Mouse (Mus musculus): ENCODE data around the gene Ston1.

The Ston1 gene

DNA sequence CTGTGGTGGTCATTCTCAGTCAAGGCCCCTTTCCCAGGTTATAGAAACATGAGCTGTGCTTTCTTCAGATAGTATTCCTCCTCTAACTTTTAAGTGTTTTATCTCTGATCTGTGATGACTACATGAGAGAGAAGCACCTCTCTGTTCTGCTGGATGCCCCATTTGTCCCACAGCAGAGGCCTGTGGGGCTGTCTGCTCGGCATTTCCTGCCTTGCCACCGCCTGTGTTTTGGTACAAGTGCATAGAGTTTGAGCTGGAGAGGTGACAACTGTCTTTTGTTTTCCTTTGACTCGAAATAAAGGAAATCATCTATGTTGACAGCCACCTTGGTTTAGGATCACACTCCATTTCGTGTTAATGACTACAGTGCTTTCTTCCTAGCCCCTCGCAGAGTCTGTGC lies 22.7 kb upstream of the Ston1 start:
- no peak for DNase-seq (ENCODE audit: low read depth, low spot score)
- H3K27me3 ChIP-seq (ENCODE audit: control insufficient read depth, insufficient read depth, low read length, poor library complexity, severe bottlenecking) = no peaks in the 10 kb centered on the region

DNA sequence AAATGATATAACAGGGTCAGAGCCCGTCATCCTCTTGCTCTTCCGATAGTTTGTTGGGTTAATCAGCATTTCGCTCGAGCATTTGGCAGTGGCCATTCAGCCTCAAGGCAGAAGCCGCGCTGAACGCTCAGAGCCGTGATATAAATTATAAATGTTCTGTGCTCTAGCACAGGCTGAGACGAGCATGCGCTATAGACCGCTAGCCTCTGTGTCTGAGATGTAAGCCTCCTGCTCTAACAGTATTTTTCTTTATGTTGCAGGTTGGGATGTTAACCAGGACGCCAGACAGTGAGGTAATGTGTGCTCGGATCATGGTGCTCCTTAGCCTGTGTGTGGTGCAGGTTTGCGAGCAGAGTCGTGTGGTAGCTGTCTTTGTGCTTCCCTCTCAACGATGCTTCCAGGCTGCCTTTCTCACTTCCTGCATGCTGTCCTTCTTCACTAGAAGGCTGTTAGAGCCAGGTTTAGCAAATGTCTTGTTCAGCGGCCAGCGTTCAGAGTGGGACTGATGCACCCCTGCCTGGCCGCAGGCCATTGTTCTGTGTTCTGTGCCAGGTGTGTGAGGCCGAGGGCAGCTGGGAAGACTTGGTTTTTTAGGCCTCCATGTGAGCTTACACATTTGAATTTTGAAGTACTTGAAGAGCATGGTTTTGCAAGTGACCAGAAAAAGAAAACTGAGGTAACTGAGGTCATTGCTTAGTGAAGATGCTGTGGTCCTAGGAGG lies 18.8 kb upstream of the Ston1 start:
- no peaks in the 10 kb centered on the region for H3K27me3 ChIP-seq (ENCODE audit: control insufficient read depth, insufficient read depth, low read length, poor library complexity, severe bottlenecking)
- DNase-seq (ENCODE audit: low read depth, low spot score) = no peak
- peaks cover 7% of the 10 kb centered on the region for H3K36me3 ChIP-seq (ENCODE audit: control insufficient read depth, insufficient read depth, low read length, poor library complexity, severe bottlenecking)

More for the DNA sequence above, 22.7 kb upstream of the Ston1 start:
- H3K36me3 ChIP-seq (ENCODE audit: control insufficient read depth, insufficient read depth, low read length, poor library complexity, severe bottlenecking) = peaks cover 11% of the 10 kb centered on the region

DNA sequence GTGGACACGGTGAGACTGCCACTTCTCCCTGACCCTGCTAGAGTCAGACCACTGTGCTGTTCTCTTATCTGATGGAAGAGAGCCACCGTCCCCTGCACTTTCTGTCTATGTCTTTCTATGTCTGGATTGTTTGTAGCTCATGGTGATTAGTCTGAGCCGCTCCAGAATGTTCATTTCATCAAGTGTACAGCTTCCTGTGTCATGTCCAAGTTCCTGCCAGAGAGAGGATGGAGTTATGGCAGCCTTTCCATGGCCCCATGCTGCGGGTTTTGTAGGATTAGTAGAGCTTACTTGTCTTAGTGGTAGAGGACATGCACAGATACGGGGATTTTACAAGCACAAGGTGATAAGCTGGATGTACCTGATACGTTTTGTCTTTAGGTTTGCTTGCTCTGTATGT lies 16.9 kb upstream of the Ston1 start:
- H3K36me3 ChIP-seq (ENCODE audit: control insufficient read depth, insufficient read depth, low read length, poor library complexity, severe bottlenecking) = peaks cover 10% of the 10 kb centered on the region
- no peaks in the 10 kb centered on the region for H3K27me3 ChIP-seq (ENCODE audit: control insufficient read depth, insufficient read depth, low read length, poor library complexity, severe bottlenecking)
- no peak for DNase-seq (ENCODE audit: low read depth, low spot score)

GRCm38 (mm10) chr17:88581511-88582021 lies 15.9 kb upstream of the Ston1 start:
- peak; percentile 75 for DNase-seq (ENCODE audit: low read depth, low spot score)

GRCm38 (mm10) chr17:88582999-88583398 lies 14.5 kb upstream of the Ston1 start:
- H3K36me3 ChIP-seq (ENCODE audit: control insufficient read depth, insufficient read depth, low read length, poor library complexity, severe bottlenecking) = peaks cover 6% of the 10 kb centered on the region
- DNase-seq (ENCODE audit: low read depth, low spot score) = no peak
- H3K27me3 ChIP-seq (ENCODE audit: control insufficient read depth, insufficient read depth, low read length, poor library complexity, severe bottlenecking) = no peaks in the 10 kb centered on the region

More at GRCm38 (mm10) chr17:88581511-88582021, 15.9 kb upstream of the Ston1 start:
- H3K36me3 ChIP-seq (ENCODE audit: control insufficient read depth, insufficient read depth, low read length, poor library complexity, severe bottlenecking) = peaks cover 9% of the 10 kb centered on the region
- no peaks in the 10 kb centered on the region for H3K27me3 ChIP-seq (ENCODE audit: control insufficient read depth, insufficient read depth, low read length, poor library complexity, severe bottlenecking)

DNA sequence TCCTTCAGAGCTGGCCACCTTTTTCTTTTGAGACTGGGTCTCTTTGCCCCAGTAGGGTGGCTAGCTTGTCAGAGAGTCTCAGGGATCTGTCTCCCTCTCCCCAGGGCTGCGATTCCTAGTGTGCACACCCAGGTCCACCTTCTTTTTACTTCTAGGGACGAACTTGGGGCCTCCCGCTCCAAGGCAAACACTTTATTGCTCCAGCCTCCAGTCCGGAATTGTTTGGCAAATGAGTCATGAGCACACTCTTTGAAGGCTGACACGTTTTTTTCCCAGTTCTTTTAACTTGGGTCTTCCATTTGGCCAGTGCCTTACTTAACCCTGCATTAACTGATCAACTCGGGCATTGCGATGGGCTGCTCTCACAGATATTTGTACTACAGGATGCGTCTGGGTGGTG lies 14.1 kb upstream of the Ston1 start:
- Histone ChIP-seq H3K27me3 (ENCODE audit: control insufficient read depth, insufficient read depth, low read length, poor library complexity, severe bottlenecking) (no peaks in the 10 kb centered on the region), H3K36me3 (ENCODE audit: control insufficient read depth, insufficient read depth, low read length, poor library complexity, severe bottlenecking) (peaks cover 6% of the 10 kb centered on the region)
- no peak for DNase-seq (ENCODE audit: low read depth, low spot score)

DNA sequence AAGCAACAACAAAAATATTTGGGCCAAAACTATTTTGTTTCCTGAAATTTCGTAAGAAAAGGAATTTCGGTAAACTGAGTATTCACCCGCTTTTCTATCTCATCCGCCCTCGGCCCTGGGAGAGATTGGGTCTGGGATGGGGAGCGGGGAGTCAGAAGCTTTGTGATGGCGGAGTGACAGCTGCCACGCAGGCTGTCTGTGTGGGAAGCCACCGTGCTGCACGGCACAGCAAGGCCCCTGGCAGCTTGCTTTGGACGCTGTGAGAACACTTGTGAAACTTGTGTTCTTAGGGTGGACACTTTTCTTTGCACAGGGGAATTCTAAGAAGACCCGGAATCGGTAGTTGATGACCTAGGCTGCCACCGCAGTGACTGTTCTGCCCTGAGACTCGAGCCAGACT lies 10.1 kb upstream of the Ston1 start:
- DNase-seq (ENCODE audit: low read depth, low spot score) = no peak
- Histone ChIP-seq H3K36me3 (ENCODE audit: control insufficient read depth, insufficient read depth, low read length, poor library complexity, severe bottlenecking) (peaks cover 8% of the 10 kb centered on the region), H3K27me3 (ENCODE audit: control insufficient read depth, insufficient read depth, low read length, poor library complexity, severe bottlenecking) (no peaks in the 10 kb centered on the region)

DNA sequence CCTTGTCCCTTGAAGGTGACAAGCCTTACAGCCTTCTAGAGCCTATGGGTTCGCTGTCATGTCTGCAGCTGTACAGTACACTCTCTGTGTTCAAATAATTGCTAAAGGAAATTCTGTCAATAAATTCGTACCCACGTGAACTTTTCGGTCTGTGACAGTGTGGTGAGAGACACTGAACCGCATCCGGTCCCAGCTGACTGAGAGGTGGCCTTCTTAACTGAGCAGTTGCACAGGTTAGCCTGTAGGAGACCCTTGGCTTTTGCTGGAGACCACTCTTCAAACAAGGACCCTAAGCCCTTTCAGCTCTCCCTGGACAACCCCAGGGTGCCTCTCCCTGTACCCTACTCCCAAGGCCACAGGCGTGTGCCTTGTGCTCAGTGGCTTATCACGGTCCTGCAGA lies 9.3 kb upstream of the Ston1 start:
- Histone ChIP-seq H3K36me3 (ENCODE audit: control insufficient read depth, insufficient read depth, low read length, poor library complexity, severe bottlenecking) (peaks cover 8% of the 10 kb centered on the region), H3K27me3 (ENCODE audit: control insufficient read depth, insufficient read depth, low read length, poor library complexity, severe bottlenecking) (no peaks in the 10 kb centered on the region)
- DNase-seq (ENCODE audit: low read depth, low spot score) = no peak

DNA sequence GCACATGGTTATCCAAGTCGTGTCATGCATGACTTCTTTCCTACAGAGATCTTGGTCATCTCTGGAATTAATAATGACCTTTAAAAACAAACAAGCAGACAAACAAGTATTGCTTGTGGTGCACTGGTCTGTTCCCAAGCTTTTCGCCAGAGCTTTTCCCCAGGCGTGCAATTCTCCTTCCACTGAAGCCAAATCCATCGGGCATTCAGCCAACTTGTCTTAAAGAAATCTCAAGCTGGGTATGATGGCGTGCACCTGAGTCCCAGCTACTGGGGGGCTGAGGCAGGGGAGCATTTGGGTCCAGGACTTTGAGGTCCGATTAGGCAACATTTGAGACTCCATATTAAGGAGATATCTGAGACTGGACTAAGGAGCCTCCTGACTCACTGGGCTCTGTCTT lies 7.2 kb upstream of the Ston1 start:
- Histone ChIP-seq H3K36me3 (ENCODE audit: control insufficient read depth, insufficient read depth, low read length, poor library complexity, severe bottlenecking) (peaks cover 1% of the 10 kb centered on the region; the same call in 1 of the 2 replicates), H3K27me3 (ENCODE audit: control insufficient read depth, insufficient read depth, low read length, poor library complexity, severe bottlenecking) (no peaks in the 10 kb centered on the region)
- no peak for DNase-seq (ENCODE audit: low read depth, low spot score)

GRCm38 (mm10) chr17:88595071-88595470 lies 2.4 kb upstream of the Ston1 start:
- H3K27me3 ChIP-seq (ENCODE audit: control insufficient read depth, insufficient read depth, low read length, poor library complexity, severe bottlenecking) = no peaks in the 10 kb centered on the region
- no peak for DNase-seq (ENCODE audit: low read depth, low spot score)

DNA sequence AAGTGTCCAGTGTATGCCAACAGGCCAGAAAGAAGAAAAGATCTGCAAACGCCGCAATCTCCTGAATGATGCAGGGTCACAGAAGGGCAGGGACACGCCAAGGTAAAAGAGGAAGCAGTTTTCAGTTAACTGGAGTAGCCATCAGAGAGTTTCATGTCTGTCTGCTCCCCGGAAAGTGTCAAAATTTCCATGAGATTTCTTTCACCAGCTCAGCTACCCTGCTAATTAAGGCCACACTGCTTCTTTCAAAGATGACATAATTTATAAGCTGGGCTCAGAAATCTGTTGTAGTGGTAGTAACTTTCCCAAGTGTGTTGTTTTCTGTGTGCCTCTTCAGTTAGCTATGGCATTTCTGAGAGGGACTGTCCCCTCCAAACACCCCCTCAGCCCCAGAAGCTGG lies 1.4 kb upstream of the Ston1 start:
- H3K36me3 ChIP-seq (ENCODE audit: control insufficient read depth, insufficient read depth, low read length, poor library complexity, severe bottlenecking) = no peaks in the 10 kb centered on the region
- no peak for DNase-seq (ENCODE audit: low read depth, low spot score)
- no peaks in the 10 kb centered on the region for H3K27me3 ChIP-seq (ENCODE audit: control insufficient read depth, insufficient read depth, low read length, poor library complexity, severe bottlenecking)

More at GRCm38 (mm10) chr17:88595071-88595470, 2.4 kb upstream of the Ston1 start:
- no peaks in the 10 kb centered on the region for H3K36me3 ChIP-seq (ENCODE audit: control insufficient read depth, insufficient read depth, low read length, poor library complexity, severe bottlenecking)

DNA sequence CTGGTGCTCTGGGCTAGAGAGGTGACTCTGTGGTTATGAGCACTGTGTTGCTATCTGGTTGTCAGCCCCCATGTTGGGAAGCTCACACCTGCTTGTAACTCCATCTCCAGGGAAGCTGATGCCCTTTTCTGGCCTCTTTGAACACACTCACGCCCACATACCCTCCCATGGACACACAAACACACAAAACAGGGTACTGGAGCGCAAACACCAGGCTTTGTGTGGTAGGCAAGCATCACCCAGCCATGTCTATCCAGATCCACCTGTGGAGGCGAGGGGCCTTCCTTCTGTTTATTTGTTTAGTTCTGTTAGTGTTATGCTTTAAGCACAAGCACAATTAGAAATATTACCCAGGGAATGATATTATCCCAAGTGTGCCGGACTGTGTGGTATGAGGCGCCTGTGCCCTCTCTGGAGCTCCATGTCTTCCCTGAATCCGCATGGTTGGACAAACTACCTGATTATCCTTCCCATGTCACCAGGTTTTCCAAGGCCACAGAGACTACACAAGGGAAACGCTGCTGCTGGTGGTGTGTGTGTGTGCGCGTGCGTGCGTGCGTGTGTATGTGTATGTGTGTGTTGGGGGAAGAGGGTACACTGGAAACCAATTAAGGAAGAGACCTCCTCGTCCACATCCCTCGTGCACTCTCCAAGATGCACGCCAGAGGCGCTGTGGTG lies 801 bp upstream of the Ston1 start:
- Histone ChIP-seq H3K27me3 (ENCODE audit: control insufficient read depth, insufficient read depth, low read length, poor library complexity, severe bottlenecking) (no peaks in the 10 kb centered on the region), H3K36me3 (ENCODE audit: control insufficient read depth, insufficient read depth, low read length, poor library complexity, severe bottlenecking) (no peaks in the 10 kb centered on the region)
- peak; percentile 75 for DNase-seq (ENCODE audit: low read depth, low spot score)

DNA sequence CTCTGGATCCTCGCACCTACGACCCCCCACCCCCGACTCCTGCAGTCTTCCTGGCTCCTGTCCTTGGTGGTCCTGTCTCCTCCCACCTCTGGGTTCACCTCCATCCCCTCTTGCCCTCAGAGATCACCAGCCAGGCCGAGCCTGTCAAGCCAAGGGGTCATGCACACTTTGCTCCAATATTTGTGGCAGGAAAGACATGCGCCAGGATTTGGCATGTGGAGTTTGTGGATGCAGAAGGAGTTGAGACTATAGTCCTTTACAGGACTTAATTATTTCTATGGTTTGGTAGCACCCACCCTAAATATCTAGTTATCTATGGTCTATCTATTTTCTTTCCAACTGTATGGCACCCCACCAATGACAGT lies 554 bp downstream of the Ston1 start:
- no peak for DNase-seq (ENCODE audit: low read depth, low spot score)
- Histone ChIP-seq H3K27me3 (ENCODE audit: control insufficient read depth, insufficient read depth, low read length, poor library complexity, severe bottlenecking) (no peaks in the 10 kb centered on the region), H3K36me3 (ENCODE audit: control insufficient read depth, insufficient read depth, low read length, poor library complexity, severe bottlenecking) (no peaks in the 10 kb centered on the region)

- Histone ChIP-seq H3K27me3 (ENCODE audit: control insufficient read depth, insufficient read depth, low read length, poor library complexity, severe bottlenecking) (no peaks in the 10 kb centered on the region), H3K36me3 (ENCODE audit: control insufficient read depth, insufficient read depth, low read length, poor library complexity, severe bottlenecking) (no peaks in the 10 kb centered on the region)
- no peak for DNase-seq (ENCODE audit: low read depth, low spot score)
Observed at GRCm38 (mm10) chr17:88598570-88599368, 1.3 kb downstream of the Ston1 start.

Data from splenic B cell, adult 2 months (primary cell).